Mouse (Mus musculus) right cerebral cortex, postnatal 14 days (tissue): Measurements from ENCODE around the gene Gnptab.
A peak's percentile ranks its signal among the peaks of the same experiment; 100 is the strongest.

Experiments
- DNase-seq: peaks from one replicate; pipeline ENCODE4 v3.0.0; 2022

The Gnptab gene

GRCm38 (mm10) chr10:88380002-88380401, 1.1 kb downstream of the Gnptab start:
- DNase-seq = peak; percentile 14

DNA sequence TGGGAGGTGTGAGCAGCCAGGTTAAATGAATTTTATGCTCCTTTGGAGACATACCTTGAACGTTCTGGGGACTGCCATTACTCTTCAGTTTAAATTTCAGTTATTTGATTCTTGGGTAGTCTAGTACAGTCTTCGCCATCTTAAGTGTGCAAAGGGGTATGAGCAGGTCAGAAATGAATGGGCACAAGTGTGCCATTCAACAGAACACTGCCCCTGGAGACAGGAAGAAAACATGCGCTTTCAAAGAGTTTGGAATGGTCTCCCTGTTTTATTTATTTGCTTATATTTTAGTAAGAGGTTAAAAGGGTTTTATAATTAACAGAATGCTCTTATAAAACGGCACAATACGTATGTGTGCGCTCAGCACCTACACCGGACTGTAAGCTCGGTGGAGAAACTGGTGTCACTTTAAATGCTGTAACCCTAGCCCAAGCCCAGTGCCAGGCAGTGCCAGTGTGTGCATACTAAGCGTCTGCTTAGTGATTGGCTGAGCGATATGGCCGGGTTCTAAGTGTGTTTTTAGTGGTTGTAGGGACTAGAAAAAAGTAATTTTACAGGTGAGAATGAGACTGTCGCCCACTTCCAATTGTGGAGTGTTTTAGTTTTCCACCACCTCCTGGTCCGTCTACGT, 1.6 kb downstream of the Gnptab start:
- no peak for DNase-seq

DNA sequence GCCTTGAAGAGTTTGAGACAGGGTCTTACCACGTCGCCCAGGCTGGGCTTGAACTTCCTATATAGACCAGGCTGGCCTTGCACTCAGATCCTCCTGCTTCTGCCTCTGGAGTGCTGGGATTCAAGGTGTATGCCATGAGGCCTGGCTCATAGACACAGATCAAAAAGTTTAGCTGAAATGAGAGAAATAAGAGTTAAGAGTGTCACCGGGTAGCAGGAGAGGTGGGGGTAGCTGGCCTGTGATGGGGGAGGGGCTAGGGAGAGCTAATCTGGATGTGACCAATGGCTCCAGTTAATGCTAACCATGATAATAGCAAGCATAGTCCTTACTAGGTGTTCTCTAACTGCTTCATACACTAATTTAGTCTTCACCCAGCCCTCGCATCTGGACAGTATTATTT, 2.4 kb downstream of the Gnptab start:
- DNase-seq = no peak

- DNase-seq = no peak
Measured at GRCm38 (mm10) chr10:88382009-88382408, 3.1 kb downstream of the Gnptab start.

GRCm38 (mm10) chr10:88383479-88383878, 4.5 kb downstream of the Gnptab start:
- DNase-seq = no peak

DNA sequence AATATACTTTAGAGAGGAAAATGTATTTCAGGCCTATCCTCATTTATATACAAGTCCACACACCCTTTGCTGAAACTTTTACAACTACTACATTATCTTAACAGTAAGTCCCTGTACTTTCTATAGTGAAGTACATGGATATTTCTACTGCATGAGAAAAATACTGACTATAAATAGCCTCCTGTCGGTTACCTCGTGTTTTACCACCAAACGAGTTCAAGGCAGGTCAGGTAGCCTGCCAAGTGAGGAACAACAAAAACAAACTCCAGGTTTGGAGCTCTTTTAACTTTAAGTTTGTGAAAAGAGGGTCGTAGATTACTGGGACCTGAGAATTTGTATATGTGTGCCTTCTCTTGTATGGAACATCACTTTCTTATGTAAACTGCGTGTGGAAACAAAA, 5.1 kb downstream of the Gnptab start:
- no peak for DNase-seq

DNA sequence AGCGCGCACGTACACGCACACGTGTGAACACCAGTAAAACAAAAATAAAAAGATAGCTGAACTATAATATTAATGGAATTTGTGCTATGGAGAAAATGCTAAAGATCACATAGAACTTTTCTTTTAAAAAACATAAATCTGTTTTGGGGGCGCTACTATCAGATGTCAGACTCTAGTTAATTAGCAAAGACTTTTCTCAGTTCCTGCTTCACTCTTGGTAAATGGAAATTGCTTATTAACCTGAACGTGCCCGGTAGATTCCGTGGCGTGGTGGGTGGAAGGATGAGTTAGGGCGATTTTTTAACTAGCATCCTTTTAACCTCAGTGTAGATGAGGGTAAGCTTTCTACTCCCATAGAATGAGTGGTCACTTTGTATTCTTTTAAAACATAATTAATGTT, 6.4 kb downstream of the Gnptab start:
- no peak for DNase-seq

DNA sequence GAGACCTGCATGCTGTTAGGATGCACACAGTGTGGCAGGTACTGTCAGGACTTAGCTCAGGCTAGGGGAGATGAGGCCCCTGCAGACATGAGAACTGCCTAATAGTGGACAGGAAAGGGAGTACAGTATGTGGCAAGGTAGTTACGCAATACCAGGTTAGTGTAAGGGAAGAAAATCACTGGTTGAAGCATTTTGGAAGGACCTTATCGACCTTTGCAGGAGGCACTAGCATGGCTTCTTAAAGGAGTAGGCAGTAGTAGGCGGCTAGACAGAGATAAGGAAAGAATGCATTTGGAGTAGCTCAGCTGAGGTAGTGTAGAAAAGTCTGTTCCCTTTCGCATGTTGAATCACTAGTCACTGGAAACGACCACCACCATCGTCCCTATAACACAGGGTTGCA, 6.8 kb downstream of the Gnptab start:
- no peak for DNase-seq

DNA sequence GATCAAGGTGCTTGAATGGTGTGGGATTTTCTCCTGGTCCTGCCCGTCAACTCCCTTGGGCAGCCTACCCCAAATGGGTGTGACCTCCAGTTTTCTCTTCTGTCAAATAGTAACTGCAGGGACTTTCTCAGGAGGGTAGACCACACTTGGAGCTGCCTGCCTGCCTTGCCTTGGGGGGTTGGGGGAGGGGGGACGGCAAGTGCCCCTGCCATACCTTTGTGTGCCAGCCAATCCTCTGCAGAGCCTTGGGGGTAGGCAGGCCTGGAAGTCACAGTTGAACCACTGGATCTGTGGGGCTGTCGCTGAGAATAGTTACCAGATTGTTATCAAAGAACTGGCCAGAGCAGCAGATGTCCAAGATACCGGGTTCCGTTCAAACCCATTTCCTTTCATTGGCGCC, 7.3 kb downstream of the Gnptab start:
- no peak for DNase-seq

DNA sequence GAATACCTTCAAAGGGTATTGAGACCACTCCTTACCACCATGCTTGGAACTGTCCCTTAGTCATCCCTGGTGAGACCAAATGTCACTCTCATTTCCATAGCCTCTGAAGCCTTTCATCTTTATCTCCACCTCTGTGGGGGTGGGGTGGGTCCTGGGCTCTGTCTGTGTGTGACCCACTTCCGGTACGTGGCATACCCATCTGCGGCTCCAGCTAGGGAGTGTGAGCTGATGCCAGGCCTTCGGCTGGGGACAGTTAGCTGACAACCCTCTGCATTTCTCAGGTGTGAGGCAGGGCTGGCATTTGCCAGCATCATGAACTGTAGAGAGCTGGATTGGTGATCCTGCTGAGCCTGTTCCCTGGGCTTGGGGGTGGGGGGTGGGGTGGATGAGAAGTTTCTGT, 10.6 kb downstream of the Gnptab start:
- no peak for DNase-seq

DNA sequence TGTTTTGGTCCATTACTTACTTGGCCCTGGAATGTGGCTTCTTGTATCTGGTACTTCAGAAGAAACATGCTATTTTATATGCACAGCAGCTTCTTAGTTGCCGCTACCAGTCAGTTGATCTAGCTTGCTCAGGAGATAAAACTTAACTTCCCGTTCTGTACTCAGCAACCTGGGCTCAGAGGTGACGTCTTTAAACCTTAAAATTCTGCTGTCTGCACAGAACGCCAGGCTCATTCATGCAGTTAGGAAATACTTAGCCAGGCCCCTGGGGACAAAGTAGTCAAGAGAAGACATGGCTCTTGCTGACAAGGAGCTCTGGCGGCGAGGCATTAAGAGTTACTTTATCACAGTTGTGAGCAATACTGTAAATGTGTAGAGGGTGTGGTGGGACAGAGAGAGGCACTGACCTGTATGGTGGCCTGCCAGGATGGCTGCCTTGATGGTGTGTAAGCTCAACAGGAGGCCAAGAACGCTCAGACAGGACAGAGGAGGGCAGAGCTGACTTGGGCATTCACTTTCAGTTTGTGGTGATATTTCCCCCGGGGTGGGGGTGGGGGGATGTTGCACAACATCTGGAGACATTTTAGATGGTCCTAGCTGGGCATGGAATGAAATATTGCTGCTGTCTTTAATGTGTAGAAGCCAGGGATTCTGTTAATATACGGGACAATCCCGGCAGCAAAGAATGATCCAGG, 11.3 kb downstream of the Gnptab start:
- no peak for DNase-seq

GRCm38 (mm10) chr10:88391495-88391894, 12.6 kb downstream of the Gnptab start:
- no peak for DNase-seq

GRCm38 (mm10) chr10:88392181-88392847, 13.4 kb downstream of the Gnptab start:
- no peak for DNase-seq

GRCm38 (mm10) chr10:88398668-88399243, 19.8 kb downstream of the Gnptab start:
- no peak for DNase-seq

- no peak for DNase-seq
Measured at GRCm38 (mm10) chr10:88399271-88399670, 20.3 kb downstream of the Gnptab start.

DNA sequence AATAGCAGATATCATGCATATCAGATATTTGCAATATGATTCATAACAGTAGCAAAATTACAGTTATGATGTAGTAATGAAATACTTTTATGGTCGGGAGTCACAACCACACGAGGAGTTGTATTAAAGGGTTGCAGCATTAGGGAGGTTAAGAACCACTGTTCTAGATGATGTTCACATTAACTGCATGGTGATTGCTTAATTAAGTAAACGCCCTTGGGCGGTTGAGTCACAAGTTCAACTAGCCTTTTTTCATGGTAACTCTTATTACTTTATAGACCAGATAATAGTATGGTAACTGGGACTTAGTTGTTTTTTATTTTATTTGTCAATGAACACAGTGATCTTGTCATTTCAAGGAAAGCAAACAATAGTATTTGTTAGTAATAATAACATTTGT, 24.1 kb downstream of the Gnptab start:
- no peak for DNase-seq

DNA sequence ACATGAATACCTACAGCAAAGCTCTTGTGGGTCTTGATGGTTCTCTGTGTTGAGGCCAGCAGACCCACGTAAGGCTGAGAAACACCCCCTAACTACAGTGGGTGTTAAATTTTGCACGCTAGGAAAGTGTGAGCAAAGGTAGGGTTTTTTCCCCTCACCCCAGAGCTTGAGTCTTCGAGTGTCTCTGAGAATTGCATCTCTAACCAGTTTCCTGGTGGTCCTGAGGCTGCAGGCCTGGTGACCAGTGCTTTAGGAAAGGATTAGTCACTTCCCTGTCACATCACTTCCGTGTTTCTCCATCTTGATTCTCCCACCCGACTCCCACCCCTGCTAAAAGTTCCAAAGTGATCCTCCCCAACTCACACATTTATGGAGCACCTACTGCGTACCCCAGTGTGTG, 25.3 kb downstream of the Gnptab start:
- DNase-seq = no peak

GRCm38 (mm10) chr10:88405812-88406211, 26.9 kb downstream of the Gnptab start:
- DNase-seq = no peak

- DNase-seq = no peak
Measured at GRCm38 (mm10) chr10:88407875-88408631, 29.1 kb downstream of the Gnptab start.

DNA sequence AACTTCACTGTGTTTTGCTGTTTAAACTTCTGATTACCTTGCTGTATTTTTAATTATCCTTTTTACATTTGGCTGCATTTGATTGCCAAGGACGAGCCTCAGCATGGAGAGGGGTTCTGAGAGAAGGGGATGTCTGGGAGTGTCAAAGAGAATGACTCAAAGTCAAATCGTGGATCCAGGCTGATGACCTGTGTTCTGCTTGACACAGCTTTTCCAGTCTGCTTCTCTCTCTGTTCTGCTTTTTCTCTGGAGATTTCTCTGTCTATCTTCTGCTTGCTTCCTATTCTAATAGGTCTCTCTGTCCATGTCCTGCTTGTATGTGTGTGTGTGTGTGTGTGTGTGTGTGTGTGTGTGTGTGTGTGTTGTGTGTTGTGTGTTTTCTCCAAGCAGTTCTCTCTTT, 30.8 kb downstream of the Gnptab start:
- no peak for DNase-seq

DNA sequence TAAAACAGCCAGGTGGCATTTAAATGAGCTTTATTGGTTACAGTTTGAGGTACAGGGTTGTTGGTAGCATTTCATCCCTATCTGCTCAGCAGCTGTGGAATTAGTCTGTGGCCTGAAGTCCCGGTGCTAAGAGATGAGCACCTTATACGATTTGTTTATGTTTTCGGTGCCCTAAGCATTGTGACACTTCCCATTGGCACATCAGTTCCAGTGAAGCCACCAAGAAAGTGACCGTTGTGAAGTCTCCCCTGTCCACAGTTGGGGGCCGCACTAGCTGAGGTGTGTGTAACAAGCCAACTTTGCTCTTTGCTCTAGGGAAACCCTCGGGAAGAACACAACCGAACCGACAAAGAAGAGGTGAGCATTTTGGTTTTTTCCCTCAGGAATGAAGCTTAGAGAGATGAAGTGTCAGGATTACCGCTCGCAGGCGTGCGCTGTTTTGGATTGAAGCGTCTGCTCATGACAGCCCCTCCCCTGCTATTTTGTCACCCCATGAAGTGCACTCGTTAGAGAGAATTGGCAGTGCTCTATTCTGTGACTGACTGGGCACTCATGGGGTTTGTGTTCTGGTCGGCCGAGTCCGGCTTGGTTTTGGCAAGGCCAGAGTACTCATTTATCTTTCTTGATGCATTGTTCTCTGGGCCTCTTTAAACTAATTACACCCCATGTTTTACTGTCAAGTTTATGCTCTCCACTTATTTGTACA, 33.5 kb downstream of the Gnptab start:
- DNase-seq = no peak

GRCm38 (mm10) chr10:88417686-88418085, 38.8 kb downstream of the Gnptab start:
- DNase-seq = no peak

DNA sequence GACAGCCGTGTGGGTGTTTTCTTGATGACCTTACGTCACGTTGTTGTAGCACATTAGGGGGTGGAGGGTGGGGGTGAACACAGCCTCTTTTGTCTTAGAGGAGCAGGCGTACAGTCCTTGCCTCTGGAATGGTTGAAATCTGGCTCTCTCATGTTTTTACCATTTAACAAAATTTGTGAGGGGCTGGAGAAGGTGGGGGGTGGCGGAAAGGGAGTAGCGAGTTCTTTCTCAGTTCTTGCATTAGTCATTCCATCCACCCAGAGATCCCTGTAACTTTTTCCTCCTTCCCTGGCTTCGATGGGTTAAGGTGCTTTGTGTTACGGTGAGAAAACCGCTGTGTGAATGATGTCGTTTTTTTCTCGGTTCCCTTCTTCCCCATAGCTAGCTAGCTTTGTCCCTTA, 41.2 kb downstream of the Gnptab start:
- no peak for DNase-seq
